Mouse (Mus musculus) right cerebral cortex, postnatal 25 days (tissue): Measurements from ENCODE around the gene Nono.

ENCODE experiments used
- DNase-seq: peaks from one replicate; pipeline ENCODE4 v3.0.0; 2022

Nono gene

DNA sequence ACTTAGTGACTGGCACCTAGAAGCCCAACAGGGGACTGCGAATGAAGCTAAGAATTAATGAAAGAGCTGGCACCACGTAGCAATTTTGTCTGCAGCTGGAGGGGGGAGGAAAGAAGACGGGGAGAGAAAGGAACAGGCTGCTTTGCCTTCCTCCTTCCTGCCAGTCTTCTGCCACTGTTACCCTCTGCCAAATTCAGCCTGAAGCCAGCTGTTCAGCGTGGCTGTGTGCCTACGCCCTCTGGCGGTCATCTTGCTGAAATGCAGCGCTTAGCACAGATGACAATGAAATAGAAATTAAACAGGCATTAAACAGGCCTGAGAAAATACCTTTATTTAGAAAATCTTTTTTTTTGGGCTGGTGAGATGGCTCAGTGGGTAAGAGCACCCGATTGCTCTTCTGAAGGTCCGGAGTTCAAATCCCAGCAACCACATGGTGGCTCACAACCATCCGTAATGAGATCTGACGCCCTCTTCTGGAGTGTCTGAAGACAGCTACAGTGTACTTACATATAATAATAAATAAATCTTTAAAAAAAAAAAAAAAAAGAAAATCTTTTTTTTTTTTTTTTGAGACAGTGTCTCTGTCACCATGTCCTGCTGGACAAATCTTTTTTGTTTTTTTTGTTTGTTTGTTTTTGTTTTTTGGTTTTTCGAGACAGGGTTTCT, 57.5 kb downstream of the Nono start:
- peak; percentile 21 for DNase-seq
